Mouse (Mus musculus) limb, embryonic 15.5 days (tissue): ENCODE measurements at regions not wholly inside any gene's neighbourhood (a gene's known extent, or its start where the extent isn't known, plus 50 kb on each side); places are given as distances from the start of the nearest gene placed in this dataset.

Experiments used
- ATAC-seq: fragments of 200-750 bp; cut with Nextera tagmentation; 2 replicates; pipeline ENCODE4 v1.8.0; 2017; ENCODE audit warnings: low read depth, moderate TSS enrichment; ENCODE audit not compliant: insufficient number of reproducible peaks, low FRiP score, low TSS enrichment
- H3K27ac ChIP-seq: fragments of 300-500 bp; sonication (generic); 2 replicates; pipeline ENCODE4 v1.5.1; 2015; ENCODE audit warnings: moderate library complexity, mild to moderate bottlenecking, inconsistent platforms
- H3K27me3 ChIP-seq: fragments of 300-500 bp; sonication (generic); 2 replicates; pipeline ENCODE4 v1.6.1; 2015; ENCODE audit warnings: inconsistent platforms
- H3K36me3 ChIP-seq: fragments of 300-500 bp; sonication (generic); 2 replicates; pipeline ENCODE4 v1.6.1; 2015; ENCODE audit warnings: inconsistent platforms
- H3K4me1 ChIP-seq: fragments of 300-500 bp; sonication (generic); 2 replicates; pipeline ENCODE4 v1.6.1; 2015; ENCODE audit warnings: inconsistent platforms
- H3K4me2 ChIP-seq: fragments of 300-500 bp; sonication (generic); 2 replicates; pipeline ENCODE4 v1.6.1; 2015; ENCODE audit warnings: mild to moderate bottlenecking, inconsistent platforms
- H3K4me3 ChIP-seq: fragments of 300-500 bp; sonication (generic); 2 replicates; pipeline ENCODE4 v1.5.1; 2015; ENCODE audit warnings: mild to moderate bottlenecking, inconsistent platforms
- H3K9ac ChIP-seq: fragments of 300-500 bp; sonication (generic); 2 replicates; pipeline ENCODE4 v1.6.1; 2015; ENCODE audit warnings: inconsistent platforms
- H3K9me3 ChIP-seq: fragments of 300-500 bp; sonication (generic); 2 replicates; pipeline ENCODE4 v1.6.1; 2016; ENCODE audit warnings: inconsistent platforms
- WGBS: fragments of 180-500 bp; shearing (Covaris S2); methylation state at CpG from one replicate; pipeline ENCODE4 v1.1.7; 2015; 5-methylcytosine and 5-hydroxymethylcytosine counted together

- H3K27me3 ChIP-seq = no peaks in the 10 kb centered on the region
Observed at GRCm38 (mm10) chr11:105538421-105539210, 51.2 kb upstream of the Tanc2 start.

DNA sequence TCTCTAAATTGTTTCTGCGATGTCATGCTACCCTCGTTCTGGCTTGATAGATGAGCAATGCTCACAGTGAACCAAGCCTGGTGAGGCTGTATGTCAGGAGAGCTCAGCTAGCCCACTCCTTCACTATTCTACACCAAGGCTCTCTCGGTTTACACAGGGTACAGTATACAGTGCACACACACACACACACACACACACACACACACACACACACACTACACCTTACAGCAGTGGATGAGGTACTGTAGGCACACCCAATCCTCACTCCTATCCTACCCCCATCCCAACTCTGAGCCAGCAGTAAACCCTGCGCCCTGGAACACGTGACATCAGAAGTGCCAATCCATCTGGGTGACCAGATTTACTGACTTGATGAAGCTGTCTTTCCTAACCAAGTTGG, 57.2 kb upstream of the Tanc2 start:
- no peaks in the 10 kb centered on the region for H3K27me3 ChIP-seq
- no peak overlapping the region for H3K9ac ChIP-seq
- ATAC-seq = 0 out of 2 replicates have a peak, but pooled peaks have one; percentile 52
- H3K4me3 ChIP-seq = no peak overlapping the region
- WGBS = 66% methylated on average over 5 of the region's 5 CpGs
- no peak overlapping the region for H3K27ac ChIP-seq
- no peaks in the 10 kb centered on the region for H3K36me3 ChIP-seq
- 0 out of 2 replicates have a peak, but pooled peaks cover 6% of the 10 kb centered on the region for H3K4me1 ChIP-seq
- H3K9me3 ChIP-seq = no peaks in the 10 kb centered on the region
- H3K4me2 ChIP-seq = no peak overlapping the region

More at GRCm38 (mm10) chr11:105538421-105539210, 51.2 kb upstream of the Tanc2 start:
- Histone ChIP-seq H3K36me3 (no peaks in the 10 kb centered on the region), H3K4me3 (no peak overlapping the region), H3K9me3 (no peaks in the 10 kb centered on the region), H3K27ac (no peak overlapping the region), H3K4me2 (no peak overlapping the region), H3K9ac (no peak overlapping the region), H3K4me1 (no peaks in the 10 kb centered on the region)
- ATAC-seq = no peak
- 88% methylated on average over 7 of the region's 7 CpGs for WGBS

DNA sequence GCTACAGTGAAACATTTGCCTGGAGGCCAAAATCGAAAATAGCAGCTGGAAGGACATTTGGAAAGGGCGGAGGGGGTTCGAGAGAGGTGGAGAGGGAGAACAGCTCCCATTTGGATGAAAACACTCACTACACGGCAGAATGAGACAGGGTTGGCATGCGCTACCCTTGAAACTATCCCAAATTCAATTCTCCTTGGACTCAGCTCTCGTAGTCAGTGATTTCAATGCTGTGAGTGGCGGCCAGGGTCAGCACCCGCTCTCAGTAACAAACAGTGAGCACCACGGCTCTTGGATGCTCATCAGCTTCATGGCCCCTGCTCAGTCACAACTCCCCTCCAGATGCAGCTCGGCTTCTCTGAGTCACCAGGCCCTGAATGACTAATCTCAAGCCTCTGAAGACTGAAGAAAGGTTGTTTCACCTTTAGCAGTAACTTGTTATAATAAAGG, 59.1 kb upstream of the Tanc2 start:
- 0 out of 2 replicates have a peak overlapping the region, but pooled peaks have one; percentile 22 for H3K27ac ChIP-seq
- no peak for ATAC-seq
- 53% methylated on average over 10 of the region's 10 CpGs for WGBS
- no peaks in the 10 kb centered on the region for H3K36me3 ChIP-seq
- no peak overlapping the region for H3K4me3 ChIP-seq
- peaks cover 12% of the 10 kb centered on the region for H3K4me1 ChIP-seq
- no peak overlapping the region for H3K9ac ChIP-seq
- no peak overlapping the region for H3K4me2 ChIP-seq
- H3K27me3 ChIP-seq = no peaks in the 10 kb centered on the region
- H3K9me3 ChIP-seq = no peaks in the 10 kb centered on the region

DNA sequence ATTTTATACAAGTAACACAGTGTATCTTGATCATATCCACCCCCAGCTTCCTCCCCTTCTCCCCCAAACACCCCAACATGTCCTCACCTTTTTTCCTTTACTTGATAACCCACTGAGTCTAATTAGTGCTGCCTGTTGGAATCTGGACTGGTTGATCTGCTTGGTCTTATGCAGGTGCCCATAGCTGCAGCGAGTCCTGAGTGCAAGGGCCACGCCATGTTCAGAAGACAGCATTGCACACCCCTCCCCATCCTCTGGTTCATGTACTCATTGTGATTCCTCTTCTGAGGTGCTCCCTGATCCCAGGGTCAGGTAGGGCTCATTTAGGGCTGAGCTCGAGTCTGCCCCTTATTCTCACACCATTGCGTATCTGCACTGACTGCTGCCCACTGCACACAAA, 63.7 kb upstream of the Tanc2 start:
- Histone ChIP-seq H3K4me2 (no peak overlapping the region), H3K4me1 (peaks cover 15% of the 10 kb centered on the region), H3K9me3 (no peaks in the 10 kb centered on the region), H3K36me3 (no peaks in the 10 kb centered on the region), H3K27me3 (no peaks in the 10 kb centered on the region), H3K27ac (no peak overlapping the region), H3K9ac (no peak overlapping the region), H3K4me3 (no peak overlapping the region)
- 88% methylated on average over 4 of the region's 4 CpGs for WGBS
- ATAC-seq = no peak

DNA sequence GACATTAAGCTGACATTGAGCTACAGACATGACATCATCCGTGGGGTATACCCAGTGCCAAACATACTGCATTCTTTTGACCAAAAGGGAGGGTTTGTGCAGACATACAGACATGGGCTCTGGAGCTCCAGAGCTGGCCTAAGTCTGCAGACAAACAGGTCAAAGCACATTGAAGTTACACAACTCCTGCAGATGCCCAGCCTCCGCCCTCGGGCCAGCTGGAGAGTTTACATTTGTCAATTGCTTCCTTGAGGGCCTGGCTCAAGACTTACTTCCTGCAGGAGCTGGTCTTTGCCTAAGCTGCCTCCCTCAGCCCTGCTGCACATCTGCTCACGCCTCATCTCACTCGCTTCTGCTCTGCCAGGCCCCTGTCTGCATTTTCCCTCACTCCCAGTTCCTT, 64.2 kb upstream of the Tanc2 start:
- no peak for ATAC-seq
- Histone ChIP-seq H3K9ac (no peak overlapping the region), H3K27ac (no peak overlapping the region), H3K36me3 (no peaks in the 10 kb centered on the region), H3K9me3 (no peaks in the 10 kb centered on the region), H3K4me1 (peaks cover 12% of the 10 kb centered on the region), H3K4me2 (no peak overlapping the region), H3K27me3 (no peaks in the 10 kb centered on the region), H3K4me3 (no peak overlapping the region)
- WGBS = 20% methylated on average over 5 of the region's 5 CpGs

DNA sequence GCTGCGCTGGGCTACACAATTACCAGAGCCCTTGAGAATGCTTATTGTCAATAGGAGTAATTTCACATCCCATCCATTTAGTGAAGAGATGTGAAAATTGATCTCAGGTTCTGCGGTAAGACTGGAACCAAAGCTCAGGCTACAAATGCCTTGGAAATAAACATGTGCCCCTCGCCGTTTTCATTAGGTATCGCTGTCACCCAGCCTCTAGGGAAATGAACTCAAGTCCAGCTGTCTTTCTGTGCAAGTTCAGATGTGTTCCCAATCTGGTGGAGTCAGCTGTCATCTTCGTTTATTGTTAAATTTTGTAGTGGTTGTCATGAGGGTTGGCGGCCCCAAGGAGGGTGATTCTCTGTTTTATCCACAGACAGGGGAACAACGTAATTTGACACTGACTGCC, 65.4 kb upstream of the Tanc2 start:
- Histone ChIP-seq H3K27ac (no peak overlapping the region), H3K9ac (no peak overlapping the region), H3K36me3 (no peaks in the 10 kb centered on the region), H3K4me3 (no peak overlapping the region), H3K27me3 (no peaks in the 10 kb centered on the region), H3K4me2 (no peak overlapping the region), H3K4me1 (peaks cover 9% of the 10 kb centered on the region), H3K9me3 (no peaks in the 10 kb centered on the region)
- WGBS = 48% methylated on average over 8 of the region's 8 CpGs
- no peak for ATAC-seq

DNA sequence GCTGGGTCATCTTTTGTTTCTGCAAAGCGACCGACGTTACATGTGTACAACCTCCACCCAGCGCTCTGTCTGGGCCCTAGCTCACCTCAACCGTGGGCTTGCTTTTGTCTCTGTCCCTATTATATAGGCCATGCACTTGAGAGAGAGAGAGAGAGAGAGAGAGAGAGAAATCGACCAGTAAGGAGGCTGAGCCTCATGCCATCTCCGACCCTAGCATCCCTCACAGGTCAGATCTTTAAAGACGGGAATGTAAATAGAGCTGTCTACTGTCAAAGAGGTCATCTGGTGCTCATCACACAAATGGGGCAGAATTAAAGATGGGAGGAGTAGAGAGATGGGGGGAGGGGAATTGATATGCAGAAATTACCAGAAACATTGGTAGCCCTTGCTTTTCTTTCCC, 66.0 kb upstream of the Tanc2 start:
- Histone ChIP-seq H3K4me1 (peaks cover 9% of the 10 kb centered on the region), H3K9me3 (no peaks in the 10 kb centered on the region), H3K9ac (no peak overlapping the region), H3K4me3 (no peak overlapping the region), H3K27ac (no peak overlapping the region), H3K27me3 (no peaks in the 10 kb centered on the region), H3K4me2 (no peak overlapping the region), H3K36me3 (no peaks in the 10 kb centered on the region)
- 56% methylated on average over 8 of the region's 8 CpGs for WGBS
- no peak for ATAC-seq

- no peak overlapping the region for H3K27ac ChIP-seq
- no peaks in the 10 kb centered on the region for H3K27me3 ChIP-seq
- H3K9ac ChIP-seq = no peak overlapping the region
- H3K4me2 ChIP-seq = no peak overlapping the region
- no peak for ATAC-seq
- 85% methylated on average over 3 of the region's 3 CpGs for WGBS
- H3K9me3 ChIP-seq = no peaks in the 10 kb centered on the region
- H3K4me1 ChIP-seq = peaks cover under 1% of the 10 kb centered on the region; the same call in 1 of the 2 replicates
- no peaks in the 10 kb centered on the region for H3K36me3 ChIP-seq
- no peak overlapping the region for H3K4me3 ChIP-seq
Observed at GRCm38 (mm10) chr11:105520398-105520797, 63.9 kb upstream of the March10 start.

DNA sequence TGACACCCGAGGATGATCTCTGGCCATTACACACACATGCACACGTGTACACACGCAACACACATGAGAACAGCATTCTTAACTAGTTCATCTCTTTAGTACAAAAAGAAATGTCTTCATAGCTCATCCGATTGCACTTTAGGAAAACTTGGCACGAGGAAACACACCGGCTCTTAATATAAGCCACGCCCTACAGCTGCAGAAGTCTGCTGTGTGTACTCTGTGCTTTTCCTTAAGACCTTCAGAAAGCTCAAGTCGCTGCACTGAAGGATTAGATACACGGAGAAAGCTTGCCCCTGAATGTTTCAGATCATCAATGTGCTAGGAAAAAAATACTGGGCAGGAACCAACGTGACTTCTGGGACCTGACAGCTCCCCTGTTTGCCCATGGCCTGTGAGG, 56.7 kb upstream of the March10 start:
- no peak overlapping the region for H3K4me3 ChIP-seq
- no peaks in the 10 kb centered on the region for H3K27me3 ChIP-seq
- peaks cover 17% of the 10 kb centered on the region for H3K4me1 ChIP-seq
- H3K4me2 ChIP-seq = no peak overlapping the region
- no peak for ATAC-seq
- H3K27ac ChIP-seq = no peak overlapping the region
- 58% methylated on average over 10 of the region's 10 CpGs for WGBS
- no peak overlapping the region for H3K9ac ChIP-seq
- no peaks in the 10 kb centered on the region for H3K36me3 ChIP-seq
- H3K9me3 ChIP-seq = no peaks in the 10 kb centered on the region

- Histone ChIP-seq H3K27me3 (no peaks in the 10 kb centered on the region), H3K4me2 (no peak overlapping the region), H3K9ac (no peak overlapping the region), H3K4me1 (peaks cover 39% of the 10 kb centered on the region), H3K4me3 (no peak overlapping the region), H3K9me3 (no peaks in the 10 kb centered on the region), H3K27ac (no peak overlapping the region), H3K36me3 (no peaks in the 10 kb centered on the region)
- no peak for ATAC-seq
- WGBS = 68% methylated on average over 4 of the region's 4 CpGs
Observed at GRCm38 (mm10) chr11:105510626-105511025, 54.1 kb upstream of the March10 start.

DNA sequence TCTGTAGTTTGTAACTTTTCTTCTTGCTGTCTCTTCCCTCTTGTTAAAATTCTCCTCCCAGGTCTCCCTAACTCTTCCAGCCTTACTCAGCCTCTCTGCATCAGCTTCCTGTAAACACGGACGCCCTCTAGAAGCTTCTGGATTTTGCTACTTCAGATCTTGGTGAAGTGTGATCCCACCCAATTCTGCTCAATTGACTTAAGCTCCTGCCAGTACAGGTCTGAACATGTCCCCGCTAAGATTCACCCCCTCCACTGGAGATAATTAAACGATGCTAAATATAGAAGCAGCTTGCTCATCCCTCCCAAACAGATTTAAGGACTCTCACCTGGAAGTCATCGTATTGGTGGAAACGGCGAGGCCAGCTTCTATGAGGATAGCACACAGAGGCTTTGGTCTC, 53.5 kb upstream of the March10 start:
- Histone ChIP-seq H3K27me3 (no peaks in the 10 kb centered on the region), H3K4me1 (peaks cover 39% of the 10 kb centered on the region), H3K9me3 (no peaks in the 10 kb centered on the region), H3K36me3 (no peaks in the 10 kb centered on the region), H3K4me3 (no peak overlapping the region), H3K4me2 (no peak overlapping the region), H3K27ac (no peak overlapping the region), H3K9ac (no peak overlapping the region)
- 50% methylated on average over 7 of the region's 7 CpGs for WGBS
- ATAC-seq = no peak

DNA sequence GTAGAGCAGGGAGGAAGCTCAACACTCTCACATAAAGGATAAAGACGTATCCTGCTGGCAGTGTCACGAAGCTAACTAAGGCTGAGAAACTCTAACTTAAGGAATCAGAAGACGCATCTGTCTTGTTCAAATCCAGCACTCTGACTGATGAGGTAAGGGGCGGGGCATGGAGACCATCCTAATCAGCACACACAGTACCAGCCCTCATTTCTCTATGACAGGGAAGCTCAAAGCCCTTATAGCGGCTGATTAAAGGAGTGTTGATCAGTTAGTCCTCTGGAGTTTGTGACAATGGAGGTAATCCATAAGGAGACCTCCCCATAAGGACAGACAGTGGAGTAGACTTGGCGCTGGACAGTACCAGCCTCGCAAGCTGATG, 52.1 kb upstream of the March10 start:
- Histone ChIP-seq H3K9ac (no peak overlapping the region), H3K4me2 (no peak overlapping the region), H3K4me1 (peaks cover 39% of the 10 kb centered on the region), H3K27me3 (no peaks in the 10 kb centered on the region), H3K36me3 (no peaks in the 10 kb centered on the region), H3K9me3 (no peaks in the 10 kb centered on the region), H3K27ac (0 out of 2 replicates have a peak overlapping the region, but pooled peaks have one; percentile 75), H3K4me3 (no peak overlapping the region)
- WGBS = 78% methylated on average over 7 of the region's 7 CpGs
- no peak for ATAC-seq
